ENCODE assay signal across 11 mouse cellular contexts in the genomic region with DNA sequence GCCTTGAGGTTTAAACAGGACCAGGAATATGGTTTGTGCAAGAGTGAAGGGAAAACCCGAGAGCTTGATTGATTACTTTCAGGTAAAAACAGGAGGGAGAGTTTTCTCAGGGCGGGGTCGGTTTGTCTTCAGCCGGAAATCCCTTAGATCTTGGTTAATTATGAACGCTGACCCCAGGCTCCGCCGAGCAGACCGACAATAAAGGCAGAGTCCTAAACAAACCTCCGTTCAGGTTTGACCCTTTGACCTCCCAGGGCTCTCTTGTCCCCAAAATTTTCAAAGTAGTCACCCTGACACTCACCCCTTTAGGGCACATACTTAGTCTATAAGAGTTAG.
DNase-seq lines count a peak whose midpoint lies in the region; ATAC-seq and TF ChIP-seq lines count a peak whose summit lies in the region.
"Had no signal": no experiment of that assay in that cellular context is flagged by ENCODE, and none has a peak within 500 bp of the region (broad histone marks: within the 10 kb centered on the region; RNA-seq: fewer than 3 reads in every experiment).

No protein-coding gene starts in this region.

- TF ChIP-seq EP300 in MEL (IDR thresholded peaks at IDR 0.05; ENCODE audit: low read depth in 1 of 2, low read length in 2 of 2): no peak

- ATAC-seq in heart, embryonic 16.5 days (replicated peaks; ENCODE audit: extremely low read depth, insufficient read depth, low FRiP score): no peak
- ATAC-seq in kidney, embryonic 16.5 days (ENCODE audit: low FRiP score, low TSS enrichment): no peak
- no peak for ATAC-seq in neural tube, embryonic 12.5 days (ENCODE audit: low FRiP score, low read depth)
- no peak for ATAC-seq in forebrain, embryonic 16.5 days
- no peak for ATAC-seq in hindbrain, embryonic 14.5 days (ENCODE audit: low FRiP score)
- ATAC-seq: forebrain, embryonic 15.5 days had no signal

- H3K4me2 ChIP-seq in heart, embryonic 16.5 days (ENCODE audit: low read depth, low read length): no peak overlapping the region
- peak overlapping the region; percentile 41 for H3K4me2 ChIP-seq in kidney, embryonic 16.5 days (replicated peaks; ENCODE audit: low read depth, low read length)
- 0 out of 2 replicates have a peak overlapping the region, but pooled peaks have one; percentile 42 for H3K4me2 ChIP-seq in neural tube, embryonic 12.5 days (replicated peaks)
- no peak overlapping the region for H3K4me2 ChIP-seq in forebrain, embryonic 16.5 days (ENCODE audit: low read length)
- H3K4me2 ChIP-seq in hindbrain, embryonic 14.5 days (replicated peaks): no peak overlapping the region
- H3K4me2 ChIP-seq: forebrain, embryonic 15.5 days had no signal

- TF ChIP-seq CTCF in MEL (IDR thresholded peaks at IDR 0.05 in 2 of 3, conservative IDR thresholded peaks at IDR 0.05 in 1 of 3; ENCODE audit: control insufficient read depth in 1 of 3, insufficient read depth in 1 of 3, low read depth in 2 of 3, low read length in 3 of 3, poor library complexity in 1 of 3, severe bottlenecking in 1 of 3): no peak

- no peaks in the 10 kb centered on the region for H3K9me3 ChIP-seq in heart, embryonic 16.5 days (replicated peaks; ENCODE audit: control insufficient read depth, low read length)
- H3K9me3 ChIP-seq in MEL (replicated peaks; ENCODE audit: insufficient read depth, low read length): no peaks in the 10 kb centered on the region
- no peaks in the 10 kb centered on the region for H3K9me3 ChIP-seq in kidney, embryonic 16.5 days (ENCODE audit: low read length)
- H3K9me3 ChIP-seq in neural tube, embryonic 12.5 days: no peaks in the 10 kb centered on the region
- no peaks in the 10 kb centered on the region for H3K9me3 ChIP-seq in forebrain, embryonic 16.5 days (ENCODE audit: control insufficient read depth, low read length)
- H3K9me3 ChIP-seq in hindbrain, embryonic 14.5 days (ENCODE audit: control insufficient read depth, low read length): no peaks in the 10 kb centered on the region
- H3K9me3 ChIP-seq: forebrain, embryonic 15.5 days had no signal

- H3K36me3 ChIP-seq in heart, embryonic 16.5 days (ENCODE audit: control insufficient read depth, insufficient read depth): no peaks in the 10 kb centered on the region
- H3K36me3 ChIP-seq in MEL (ENCODE audit: control insufficient read depth in 1 of 2, insufficient read depth in 2 of 2, low read length in 2 of 2): peaks cover 0 to 47% of the 10 kb centered on the region in 2 experiments; a peak in 2 of 4 replicates
- no peaks in the 10 kb centered on the region for H3K36me3 ChIP-seq in kidney, embryonic 16.5 days (ENCODE audit: insufficient read depth, low read length)
- no peaks in the 10 kb centered on the region for H3K36me3 ChIP-seq in neural tube, embryonic 12.5 days
- no peaks in the 10 kb centered on the region for H3K36me3 ChIP-seq in forebrain, embryonic 16.5 days (ENCODE audit: control insufficient read depth, insufficient read depth)
- H3K36me3 ChIP-seq in hindbrain, embryonic 14.5 days (replicated peaks; ENCODE audit: control insufficient read depth, insufficient read depth): no peaks in the 10 kb centered on the region
- H3K36me3 ChIP-seq: forebrain, embryonic 15.5 days had no signal

- no peak for DNase-seq in heart, adult 8-10 months (ENCODE audit: low spot score)
- no peak for DNase-seq in MEL (ENCODE audit: low read depth, low spot score)
- no peak for DNase-seq in right cerebral cortex, postnatal 25 days
- DNase-seq in hindbrain, embryonic 14.5 days (ENCODE audit: low spot score): no peak
- DNase-seq: lung, adult 2 months; right cerebral cortex, adult 18-20 months had no signal

- H3K9ac ChIP-seq in heart, embryonic 16.5 days (ENCODE audit: low read length): no peak overlapping the region
- peak overlapping the region; percentile 55 for H3K9ac ChIP-seq in MEL (ENCODE audit: control insufficient read depth, low read depth, low read length, poor library complexity, severe bottlenecking)
- peak overlapping the region; percentile 46 for H3K9ac ChIP-seq in kidney, embryonic 16.5 days (replicated peaks; ENCODE audit: low read length)
- H3K9ac ChIP-seq in neural tube, embryonic 12.5 days: no peak overlapping the region
- no peak overlapping the region for H3K9ac ChIP-seq in forebrain, embryonic 16.5 days (replicated peaks; ENCODE audit: low read depth, low read length)
- no peak overlapping the region for H3K9ac ChIP-seq in hindbrain, embryonic 14.5 days
- H3K9ac ChIP-seq: forebrain, embryonic 15.5 days had no signal

- H3K4me3 ChIP-seq in heart, embryonic 16.5 days (ENCODE audit: low read length): no peak overlapping the region
- H3K4me3 ChIP-seq in MEL (ENCODE audit: control insufficient read depth in 1 of 2, insufficient read depth in 1 of 2, low read depth in 2 of 2, low read length in 2 of 2): peak overlapping the region in 1 of 2 experiments; percentile 40; a peak in 3 of 4 replicates
- no peak overlapping the region for H3K4me3 ChIP-seq in kidney, embryonic 16.5 days (ENCODE audit: low read length)
- H3K4me3 ChIP-seq in neural tube, embryonic 12.5 days: no peak overlapping the region
- no peak overlapping the region for H3K4me3 ChIP-seq in forebrain, embryonic 16.5 days (replicated peaks; ENCODE audit: low read length)
- H3K4me3 ChIP-seq in hindbrain, embryonic 14.5 days (replicated peaks; ENCODE audit: low read length): no peak overlapping the region
- H3K4me3 ChIP-seq: forebrain, embryonic 15.5 days had no signal

- WGBS in heart, embryonic 16.5 days: 55% methylated on average over 9 of the region's 9 CpGs
- 8% methylated on average over 9 of the region's 9 CpGs for WGBS in kidney, embryonic 16.5 days
- WGBS in neural tube, embryonic 12.5 days: 5% methylated on average over 9 of the region's 9 CpGs
- 19% methylated on average over 9 of the region's 9 CpGs for WGBS in forebrain, embryonic 16.5 days
- 20% methylated on average over 9 of the region's 9 CpGs for WGBS in hindbrain, embryonic 14.5 days

- TF ChIP-seq POLR2A in MEL (IDR thresholded peaks at IDR 0.05; ENCODE audit: control insufficient read depth in 1 of 2, insufficient read depth in 1 of 2, low read depth in 1 of 2, low read length in 2 of 2, poor library complexity in 1 of 2): no peak

- peaks cover 52% of the 10 kb centered on the region for H3K4me1 ChIP-seq in heart, embryonic 16.5 days (ENCODE audit: control insufficient read depth, insufficient read depth, low read length)
- peaks cover 25 to 42% of the 10 kb centered on the region in 2 experiments for H3K4me1 ChIP-seq in MEL (ENCODE audit: control insufficient read depth in 1 of 2, insufficient read depth in 2 of 2, low read length in 2 of 2)
- peaks cover 90% of the 10 kb centered on the region for H3K4me1 ChIP-seq in kidney, embryonic 16.5 days (ENCODE audit: insufficient read depth, low read length)
- peaks cover 42% of the 10 kb centered on the region for H3K4me1 ChIP-seq in neural tube, embryonic 12.5 days
- H3K4me1 ChIP-seq in forebrain, embryonic 16.5 days (replicated peaks; ENCODE audit: control insufficient read depth, insufficient read depth, low read length): peaks cover 10% of the 10 kb centered on the region
- peaks cover 16% of the 10 kb centered on the region; the same call in 1 of the 2 replicates for H3K4me1 ChIP-seq in hindbrain, embryonic 14.5 days (replicated peaks; ENCODE audit: control insufficient read depth, insufficient read depth, low read length)

- TF ChIP-seq RAD21 in MEL (IDR thresholded peaks at IDR 0.05; ENCODE audit: low read depth, low read length): no peak

- peak overlapping the region; percentile 33; the same call in 1 of the 2 replicates for H3K27ac ChIP-seq in heart, embryonic 16.5 days (ENCODE audit: low read length)
- H3K27ac ChIP-seq in MEL (ENCODE audit: control insufficient read depth, low read depth, low read length): peak overlapping the region; percentile 82
- peak overlapping the region; percentile 90 for H3K27ac ChIP-seq in kidney, embryonic 16.5 days (ENCODE audit: low read length)
- no peak overlapping the region for H3K27ac ChIP-seq in neural tube, embryonic 12.5 days
- no peak overlapping the region for H3K27ac ChIP-seq in forebrain, embryonic 16.5 days (ENCODE audit: low read length)
- H3K27ac ChIP-seq in hindbrain, embryonic 14.5 days: no peak overlapping the region
- H3K27ac ChIP-seq: forebrain, embryonic 15.5 days had no signal

- H3K79me2 ChIP-seq in MEL (ENCODE audit: control insufficient read depth, insufficient read depth, low read length, poor library complexity): peaks cover 32% of the 10 kb centered on the region

- H3K27me3 ChIP-seq in heart, embryonic 16.5 days (ENCODE audit: control insufficient read depth, insufficient read depth, low read length): no peaks in the 10 kb centered on the region
- no peaks in the 10 kb centered on the region for H3K27me3 ChIP-seq in MEL (ENCODE audit: control insufficient read depth in 1 of 2, insufficient read depth in 2 of 2, low read length in 2 of 2)
- H3K27me3 ChIP-seq in kidney, embryonic 16.5 days (ENCODE audit: insufficient read depth, low read length): no peaks in the 10 kb centered on the region
- H3K27me3 ChIP-seq in neural tube, embryonic 12.5 days (replicated peaks): no peaks in the 10 kb centered on the region
- H3K27me3 ChIP-seq in forebrain, embryonic 16.5 days (replicated peaks; ENCODE audit: control insufficient read depth, insufficient read depth, low read length): no peaks in the 10 kb centered on the region
- no peaks in the 10 kb centered on the region for H3K27me3 ChIP-seq in hindbrain, embryonic 14.5 days (ENCODE audit: control insufficient read depth, insufficient read depth, low read length)
- H3K27me3 ChIP-seq: forebrain, embryonic 15.5 days had no signal

TF ChIP-seq in MEL, 35 proteins besides CTCF, POLR2A, EP300 and RAD21:
- TF ChIP-seq ETS1 (IDR thresholded peaks at IDR 0.05; ENCODE audit: low read depth, low read length): no peak
- no peak for TF ChIP-seq TAL1 (IDR thresholded peaks at IDR 0.05; ENCODE audit: low read length)
- no peak for TF ChIP-seq RCOR1 (IDR thresholded peaks at IDR 0.05; ENCODE audit: low read depth, low read length)
- no peak for TF ChIP-seq SMC3 (IDR thresholded peaks at IDR 0.05; ENCODE audit: low read depth, low read length)
- no peak for TF ChIP-seq UBTF (IDR thresholded peaks at IDR 0.05; ENCODE audit: borderline replicate concordance, insufficient read depth, low read depth, low read length)
- TF ChIP-seq MYC (IDR thresholded peaks at IDR 0.05; ENCODE audit: low read depth, low read length): no peak
- no peak for TF ChIP-seq TBP (IDR thresholded peaks at IDR 0.05; ENCODE audit: low read depth, low read length)
- no peak for TF ChIP-seq CHD1 (IDR thresholded peaks at IDR 0.05; ENCODE audit: low read depth, low read length)
- no peak for TF ChIP-seq POLR2AphosphoS2 (IDR thresholded peaks at IDR 0.05; ENCODE audit: low read length)
- no peak for TF ChIP-seq ZNF384 (IDR thresholded peaks at IDR 0.05; ENCODE audit: low read depth, low read length)
- TF ChIP-seq E2F4 (IDR thresholded peaks at IDR 0.05; ENCODE audit: borderline replicate concordance, low read depth, low read length): no peak
- no peak for TF ChIP-seq ZC3H11A (IDR thresholded peaks at IDR 0.05; ENCODE audit: low read depth, low read length)
- no peak for TF ChIP-seq NRF1 (IDR thresholded peaks at IDR 0.05; ENCODE audit: insufficient read depth, low read depth, low read length, poor library complexity, severe bottlenecking)
- TF ChIP-seq MAZ (IDR thresholded peaks at IDR 0.05; ENCODE audit: low read depth, low read length): no peak
TF ChIP-seq in MEL: peak in this region for 0.

Comparison
In these comparisons a context has a peak if more than half of its experiments do, and no peak if none do; other contexts are left out.
1. H3K27ac ChIP-seq: peak in heart, embryonic 16.5 days (single experiment), MEL (single experiment) and kidney, embryonic 16.5 days (single experiment); none in neural tube, embryonic 12.5 days (single experiment), forebrain, embryonic 16.5 days (single experiment) and hindbrain, embryonic 14.5 days (single experiment).
2. H3K4me2 ChIP-seq: peak in kidney, embryonic 16.5 days (single experiment) and neural tube, embryonic 12.5 days (single experiment); none in heart, embryonic 16.5 days (single experiment), forebrain, embryonic 16.5 days (single experiment) and hindbrain, embryonic 14.5 days (single experiment).
3. H3K9ac ChIP-seq: peak in MEL (single experiment) and kidney, embryonic 16.5 days (single experiment); none in heart, embryonic 16.5 days (single experiment), neural tube, embryonic 12.5 days (single experiment), forebrain, embryonic 16.5 days (single experiment) and hindbrain, embryonic 14.5 days (single experiment).